Mouse (Mus musculus) forelimb bud, embryonic 11.5 days (tissue): ENCODE results near the gene 2610008E11Rik.
A peak's percentile ranks its signal among the peaks of the same experiment; 100 is the strongest.
"Not testable (repeated sequence)": the region's sequence is repeated elsewhere in the genome, so short reads cannot be mapped to it uniquely, and the experiment has no call there.

Experiments
- DNase-seq: peaks from one replicate; pipeline ENCODE4 v3.0.0-alpha.2; 2012; ENCODE audit warnings: low read depth, low spot score

The 2610008E11Rik gene

GRCm38 (mm10) chr10:79097161-79097754, at the start of gene 2610008E11Rik:
TSS of gene 2610008E11Rik (minus strand) at chr10:79097600.
- DNase-seq = peak; percentile 97

DNA sequence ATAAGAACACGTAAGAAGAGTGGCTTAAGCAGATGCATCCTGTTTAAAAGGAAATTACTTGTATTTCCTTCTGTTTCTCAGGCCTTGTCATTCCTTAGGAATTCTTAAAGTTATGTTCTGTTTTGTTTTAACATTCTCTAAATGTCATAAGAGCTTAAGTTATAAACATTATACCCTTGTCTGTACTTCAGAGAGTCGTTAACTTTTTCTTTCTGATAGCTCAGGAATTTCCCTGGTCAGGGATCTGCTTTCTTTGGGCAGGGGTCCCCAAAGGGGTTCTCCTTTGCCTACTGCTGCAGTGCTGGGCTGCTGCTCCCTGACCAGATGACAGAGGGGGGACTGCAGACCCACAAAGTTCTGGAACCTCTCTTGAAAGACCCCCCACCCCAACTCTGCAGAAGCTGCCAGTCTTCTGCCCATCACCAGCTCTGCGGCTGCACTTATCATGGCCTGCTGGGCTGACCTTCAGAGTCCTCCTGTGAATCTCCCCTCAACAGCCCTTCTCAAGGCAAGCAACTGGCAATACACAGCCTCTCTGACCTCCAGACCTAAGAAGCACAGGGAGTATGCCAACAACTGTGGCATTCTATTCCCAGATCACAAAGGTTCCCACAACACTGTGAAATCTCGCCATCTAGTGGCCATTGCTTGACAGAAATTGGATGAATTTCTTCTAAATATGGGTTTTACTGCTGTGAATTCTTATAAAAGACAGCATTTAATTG, 18.9 kb upstream of the 2610008E11Rik start:
- DNase-seq = peak; percentile 74

DNA sequence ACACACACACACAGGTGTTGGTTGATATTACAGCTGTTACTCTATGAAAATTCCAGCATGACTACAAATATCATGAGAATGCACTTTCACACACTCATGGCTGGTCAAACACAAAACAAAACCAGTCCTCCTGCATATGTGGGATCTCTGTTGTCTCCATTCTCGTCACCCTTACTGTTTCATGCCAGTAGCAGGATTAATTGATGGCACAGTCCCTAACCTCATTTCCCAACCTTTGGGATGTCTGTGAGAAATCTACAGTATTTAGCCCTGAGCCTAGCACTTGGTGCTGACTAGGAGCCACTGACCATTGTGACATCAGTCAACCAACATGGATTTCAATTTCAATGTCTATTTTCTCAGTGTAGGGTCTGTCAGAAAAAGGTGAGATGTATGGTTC, 17.7 kb upstream of the 2610008E11Rik start:
- DNase-seq = no peak

DNA sequence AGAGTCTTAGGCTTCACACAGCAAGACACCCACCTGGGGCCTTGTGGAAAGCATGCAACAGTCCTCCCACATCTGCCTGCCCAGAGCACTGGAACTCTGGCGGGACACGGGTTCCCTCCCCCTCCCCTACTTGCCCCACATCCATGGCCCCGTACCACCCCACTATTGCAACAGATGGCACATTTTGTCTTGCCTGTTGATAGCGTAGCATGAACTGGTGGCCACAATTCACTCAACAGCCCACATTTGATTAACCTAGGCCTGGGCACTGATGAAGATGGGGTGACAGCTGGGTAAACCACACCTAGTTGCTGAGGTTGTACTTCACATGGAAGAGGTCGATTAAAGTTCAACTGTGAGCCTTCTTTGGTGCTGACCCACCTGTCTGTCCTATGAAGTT, 13.1 kb upstream of the 2610008E11Rik start:
- no peak for DNase-seq

- DNase-seq = no peak
These were observed 11.8 kb upstream of the 2610008E11Rik start for GRCm38 (mm10) chr10:79109156-79109555.

- no peak for DNase-seq
These were observed 10.1 kb upstream of the 2610008E11Rik start for GRCm38 (mm10) chr10:79107531-79107930.

GRCm38 (mm10) chr10:79106325-79107282, 9.2 kb upstream of the 2610008E11Rik start:
- DNase-seq = peak; percentile 18

GRCm38 (mm10) chr10:79096706-79097105, 694 bp downstream of the 2610008E11Rik start:
- DNase-seq = no peak

DNA sequence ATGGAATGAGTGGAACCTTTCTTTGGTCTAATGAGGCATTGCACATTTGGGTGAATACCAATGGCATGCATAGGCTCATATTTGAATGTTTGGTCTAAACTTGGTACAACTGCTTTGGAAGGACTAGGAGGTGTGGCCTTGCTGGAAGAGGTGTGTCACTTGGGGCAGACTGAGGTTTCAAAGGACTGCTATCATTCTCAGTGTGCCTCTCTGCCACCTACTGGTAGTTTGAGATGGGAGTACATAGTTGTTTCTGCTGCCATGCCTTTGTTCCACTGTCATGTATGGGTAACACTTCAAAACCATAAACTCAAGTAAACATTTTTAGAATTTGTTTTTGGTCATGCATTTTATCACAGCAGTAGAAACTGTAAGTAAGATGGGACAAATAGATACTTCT, 5.7 kb downstream of the 2610008E11Rik start:
- DNase-seq = no peak

DNA sequence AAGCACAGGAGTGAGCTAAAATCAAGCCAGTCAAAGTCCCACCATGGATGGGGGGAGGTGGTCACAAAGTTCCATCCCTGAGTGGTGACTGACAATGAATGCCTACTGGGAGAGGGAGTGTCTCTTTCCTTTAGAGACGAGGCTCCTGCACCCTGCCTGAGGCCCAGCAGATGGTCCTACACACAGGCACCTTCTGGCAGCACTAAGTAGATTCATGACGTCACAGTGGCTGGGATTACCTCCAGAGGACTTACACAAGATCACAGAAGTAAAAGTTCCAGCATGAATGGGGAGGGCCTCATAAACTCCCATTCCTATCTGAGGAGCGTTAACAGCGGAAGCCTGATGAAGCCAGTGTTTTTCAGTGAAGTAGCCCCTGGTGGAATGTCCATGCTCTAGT, 8.4 kb downstream of the 2610008E11Rik start:
- DNase-seq = no peak

- no peak for DNase-seq
These were observed 10.8 kb downstream of the 2610008E11Rik start for GRCm38 (mm10) chr10:79086577-79086976.

DNA sequence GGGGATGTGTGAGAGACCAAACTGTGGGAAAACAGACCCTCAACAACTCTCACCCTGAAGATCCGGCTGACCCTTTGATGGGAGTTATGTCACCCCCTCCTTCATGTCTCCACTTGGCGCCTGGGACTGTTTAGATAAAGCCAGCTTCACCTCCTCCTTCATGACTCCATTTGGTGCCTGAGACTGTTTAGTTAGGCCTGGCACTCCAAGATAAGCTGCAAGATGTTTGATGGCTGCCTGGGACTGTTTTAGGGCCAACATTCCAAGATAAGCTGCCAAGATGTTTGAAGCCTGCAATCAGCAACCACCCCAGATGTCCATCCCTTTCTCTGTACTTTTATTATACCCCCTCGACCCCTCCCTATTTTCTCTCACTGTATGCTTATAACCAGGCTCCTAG, 40.0 kb downstream of the 2610008E11Rik start:
- not testable (repeated sequence) for DNase-seq

DNA sequence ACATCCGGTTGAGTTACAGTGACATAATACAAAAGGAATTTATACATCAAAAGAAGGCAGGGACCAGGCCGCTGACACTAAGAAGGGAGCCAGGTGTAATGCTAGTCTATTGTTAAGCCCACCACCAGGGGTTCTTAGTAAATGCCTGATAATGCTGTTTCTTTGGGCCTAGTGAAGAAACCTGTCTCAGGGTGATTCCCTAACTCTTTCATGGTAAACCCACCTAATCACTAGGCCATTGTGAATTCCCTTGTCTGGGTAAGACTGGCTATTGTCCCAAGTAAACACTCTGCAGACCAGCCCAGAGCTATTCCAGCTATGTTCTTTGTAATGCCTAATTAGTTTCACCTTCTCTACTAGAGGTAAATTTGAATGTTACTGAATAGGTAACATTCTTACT, 54.9 kb downstream of the 2610008E11Rik start:
- DNase-seq = not testable (repeated sequence)

- no peak for DNase-seq
These were observed 69.0 kb downstream of the 2610008E11Rik start, which contains the start of gene Olfr57 for GRCm38 (mm10) chr10:79028441-79028840. TSS of gene Olfr57 (plus strand) at chr10:79028741.
